Mouse (Mus musculus): ENCODE measurements around the gene Mmaa. TPM values are rescaled to one million over a fixed set of nuclear protein-coding genes. Genes with fewer than 3 reads are reported as not detected.

The Mmaa gene
- polyA plus RNA-seq, 1 experiment from 2014 or later: 15.0 TPM

GRCm38 (mm10) chr8:79222106-79222751 is 72.5 kb downstream of the Mmaa start:
- Histone ChIP-seq H3K9me3 (ENCODE audit: control insufficient read depth, low read length) (no peaks in the 10 kb centered on the region), H3K27ac (replicated peaks in 1 of 2; ENCODE audit: control insufficient read depth in 1 of 2, insufficient read depth in 1 of 2, low read depth in 2 of 2, low read length in 2 of 2) (peak overlapping the region in 1 of 2 experiments; percentile 39; a peak in 1 of 4 replicates), H3K27me3 (ENCODE audit: control insufficient read depth, insufficient read depth, low read length) (no peaks in the 10 kb centered on the region), H3K4me2 (ENCODE audit: low read length) (no peak overlapping the region), H3K9ac (ENCODE audit: low read length) (no peak overlapping the region), H3K36me3 (ENCODE audit: control insufficient read depth, insufficient read depth, low read length) (no peaks in the 10 kb centered on the region), H3K4me3 (ENCODE audit: control insufficient read depth in 1 of 2, insufficient read depth in 1 of 2, low read depth in 1 of 2, low read length in 2 of 2) (no peak overlapping the region), H3K4me1 (ENCODE audit: control insufficient read depth in 2 of 2, insufficient read depth in 2 of 2, low read length in 2 of 2) (peaks cover 8 to 14% of the 10 kb centered on the region in 2 experiments)
- no peak for ATAC-seq (ENCODE audit: insufficient number of reproducible peaks, insufficient read depth, low FRiP score, low read depth)
- WGBS: 51% methylated on average over 5 of the region's 5 CpGs

Other genes with a start within 250 kb of the Mmaa start
- not detected in 2 replicates for gene 1700011L22Rik, start 46.4 kb downstream of the Mmaa start, polyA plus RNA-seq (2014; fragmentation: Nextera tagmentation; extraction: Ambion mirVana)
- gene Smad1, start 104.6 kb upstream of the Mmaa start, polyA plus RNA-seq (2014; fragmentation: Nextera tagmentation; extraction: Ambion mirVana): 26.1 and 27.2 TPM in 2 replicates